Mouse (Mus musculus): ENCODE measurements around the gene Gm10320.

The Gm10320 gene

DNA sequence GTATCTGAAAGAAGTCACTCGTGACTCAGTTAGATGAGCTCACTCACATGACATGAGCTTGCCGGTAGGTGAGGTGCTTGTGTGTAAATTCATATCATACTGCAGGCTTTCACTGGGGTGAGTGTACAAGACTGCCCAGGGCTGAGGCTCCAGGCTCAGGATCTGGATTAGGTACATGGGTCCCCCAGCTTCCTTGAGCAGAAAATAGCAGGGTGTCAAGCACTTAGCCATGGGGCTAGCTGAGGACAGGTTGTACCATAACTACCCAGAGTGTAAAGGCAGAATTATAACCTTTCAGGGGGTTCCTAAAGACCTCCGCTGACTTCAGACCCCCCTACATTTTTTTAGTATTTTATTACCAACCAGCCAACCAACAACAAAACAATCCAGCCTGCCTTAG lies at the start of gene Gm10320:
TSS of gene Gm10320 (minus strand) at position 93 of the 400 bp plus-strand sequence.
- in situ Hi-C loops (cut with MboI, MseI): no loop called here

DNA sequence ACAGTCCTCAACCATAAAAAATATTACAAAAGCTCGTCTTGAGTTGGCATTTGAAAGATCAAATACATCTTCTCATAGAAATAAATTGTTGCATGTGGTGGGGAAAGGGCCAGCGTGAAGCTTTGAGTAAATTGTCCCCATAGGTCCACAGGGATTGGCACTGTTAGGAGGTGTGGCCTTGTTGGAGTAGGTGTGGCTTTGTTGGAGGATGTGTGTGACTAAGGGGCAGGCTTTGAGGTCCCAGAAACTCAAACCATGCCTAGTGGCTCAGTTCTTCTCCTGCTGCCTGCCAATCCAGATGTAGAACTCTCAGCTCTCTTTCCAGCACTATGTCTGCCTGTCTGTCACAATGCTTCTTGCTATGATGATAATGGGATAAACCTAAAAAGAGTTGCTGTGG lies 49.8 kb upstream of the Gm10320 start:
- in situ Hi-C loops (cut with MboI, MseI): loop anchor here in 1 of 2 experiments (10.0 kb wide), 1 partner anchor 387 kb away; no protein-coding TSS in a partner anchor

DNA sequence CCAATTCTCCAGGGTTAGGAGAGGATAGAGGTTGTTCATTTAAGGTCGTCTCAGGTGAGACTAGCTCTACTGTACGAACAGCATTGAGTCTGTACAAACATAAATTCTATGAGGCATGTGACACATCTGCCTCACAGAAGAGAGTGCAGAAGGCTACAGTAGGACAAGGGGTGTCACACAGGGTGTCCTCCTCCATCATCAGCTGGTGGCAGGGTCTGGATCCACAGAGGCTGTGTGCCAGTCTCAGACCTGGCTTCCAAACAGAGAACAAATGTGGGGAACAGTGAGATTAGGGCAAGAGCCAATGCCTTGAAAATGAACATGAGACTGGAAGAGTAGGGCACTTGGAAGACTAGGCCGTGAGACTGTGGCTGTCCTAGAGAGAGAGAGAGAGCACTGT lies 48.4 kb upstream of the Gm10320 start:
- in situ Hi-C loops (cut with MboI, MseI): loop anchor here in 1 of 2 experiments (10.0 kb wide), 1 partner anchor 385 kb away; no protein-coding TSS in a partner anchor

DNA sequence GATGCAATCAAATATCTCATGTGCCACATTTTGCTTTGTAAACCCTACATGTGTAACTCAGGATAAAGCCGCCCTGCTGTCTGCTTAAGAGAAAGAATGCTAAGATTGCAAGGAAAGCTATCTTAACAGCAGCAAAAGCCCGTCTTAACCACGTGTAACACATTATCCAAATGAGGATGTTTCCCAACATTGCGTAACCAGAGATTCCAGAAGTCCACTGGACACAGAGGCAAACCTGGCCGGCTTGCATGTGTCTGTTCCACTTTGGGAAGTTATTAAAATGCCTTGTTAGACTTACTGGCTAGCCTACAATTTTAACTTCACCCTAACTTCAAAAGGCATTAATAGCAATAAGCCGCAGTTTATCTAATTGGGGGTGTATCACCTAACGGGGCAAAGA lies 47.5 kb upstream of the Gm10320 start:
- in situ Hi-C loops (cut with MboI, MseI): no loop called here

DNA sequence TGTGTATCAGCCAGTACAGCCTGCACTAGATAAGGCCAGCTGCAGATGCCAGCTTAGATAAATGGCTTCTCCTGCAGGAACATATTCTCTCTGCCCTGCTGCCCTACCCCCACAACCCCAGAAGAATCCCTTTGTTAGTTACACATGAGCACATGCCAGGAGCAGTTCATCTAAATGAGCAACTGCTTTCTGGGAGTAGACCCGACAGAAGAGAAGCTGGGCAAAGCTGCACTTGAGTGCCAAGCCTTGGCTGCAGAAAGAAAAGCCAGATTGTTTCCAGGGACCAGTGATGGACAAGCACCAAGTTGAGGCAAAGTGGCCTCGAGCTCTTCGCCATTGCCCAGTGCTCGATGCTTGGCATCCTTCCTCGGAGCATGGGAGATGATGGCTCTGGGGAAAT lies 46.8 kb upstream of the Gm10320 start:
- in situ Hi-C loops (cut with MboI, MseI): no loop called here

DNA sequence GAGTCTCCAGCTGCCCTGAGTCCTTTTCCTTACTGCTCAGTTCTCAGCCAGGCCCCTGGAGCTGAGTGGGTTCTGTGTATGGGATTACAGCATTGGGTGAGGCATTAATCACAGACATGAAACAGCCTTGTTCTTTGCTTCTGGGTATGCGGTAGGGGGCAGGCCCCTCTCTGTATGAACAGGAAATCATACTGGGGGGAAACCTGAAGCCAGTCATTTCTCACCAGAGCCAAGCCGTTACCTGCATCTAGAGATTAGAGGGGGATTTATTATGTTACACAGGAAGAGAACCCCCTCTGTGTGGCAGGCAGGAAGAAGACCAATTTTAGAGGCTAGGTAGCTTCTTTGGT lies 43.1 kb upstream of the Gm10320 start:
- in situ Hi-C loops (cut with MboI, MseI): no loop called here

DNA sequence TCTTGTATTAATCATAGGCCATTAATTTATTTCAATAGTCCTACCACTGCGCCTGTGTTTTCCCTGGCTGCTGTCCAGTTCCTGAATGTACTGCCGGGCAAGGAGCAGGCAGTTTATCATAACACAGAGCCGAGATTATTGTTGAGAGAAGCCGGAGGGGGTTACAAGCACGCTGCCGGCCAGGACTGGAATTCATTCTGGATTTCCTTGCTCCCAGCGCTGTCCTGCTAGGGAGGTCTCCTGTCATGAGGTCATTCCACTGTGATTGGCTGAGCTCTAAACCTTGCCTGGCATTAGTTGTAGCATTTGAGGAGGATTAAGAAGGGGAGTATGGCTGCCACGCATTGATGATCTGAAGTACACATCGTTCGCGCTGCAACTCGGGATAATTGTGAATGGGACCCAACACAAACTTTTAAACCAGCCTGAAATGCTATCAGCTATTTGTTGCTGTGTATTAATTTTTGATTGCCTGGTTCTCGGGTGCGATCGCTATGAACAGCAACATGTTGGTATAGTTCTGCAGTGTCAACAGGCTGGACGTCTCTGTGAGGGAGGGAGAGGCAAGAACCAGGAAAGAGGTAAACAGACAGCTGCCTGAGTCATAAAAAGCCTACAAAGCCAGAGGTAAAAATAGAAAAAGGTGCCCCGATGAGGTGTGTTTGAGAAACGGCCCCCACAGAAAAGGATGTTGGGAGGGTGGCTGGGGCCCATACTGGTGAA lies 42.5 kb upstream of the Gm10320 start:
- in situ Hi-C loops (cut with MboI, MseI): no loop called here

DNA sequence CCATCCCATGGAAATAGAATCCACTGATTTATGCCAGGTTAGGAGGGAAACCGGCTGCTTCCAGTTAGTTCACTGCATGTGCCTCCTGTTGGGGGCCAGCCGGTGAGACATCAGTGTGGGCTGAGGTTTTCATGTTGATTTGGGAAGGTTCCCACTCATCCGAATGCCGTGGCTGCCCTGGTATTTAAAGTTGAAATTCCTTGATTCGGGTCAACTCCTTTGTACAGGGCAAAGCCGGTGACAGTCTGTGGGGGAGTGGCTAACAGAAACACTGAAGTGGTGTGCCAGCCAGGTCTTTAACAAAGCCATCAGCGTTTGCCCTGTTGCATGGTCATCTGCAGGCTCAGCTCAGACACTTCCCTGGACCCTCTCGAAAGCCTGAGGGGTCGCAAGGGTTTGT lies 41.6 kb upstream of the Gm10320 start:
- in situ Hi-C loops (cut with MboI, MseI): no loop called here

DNA sequence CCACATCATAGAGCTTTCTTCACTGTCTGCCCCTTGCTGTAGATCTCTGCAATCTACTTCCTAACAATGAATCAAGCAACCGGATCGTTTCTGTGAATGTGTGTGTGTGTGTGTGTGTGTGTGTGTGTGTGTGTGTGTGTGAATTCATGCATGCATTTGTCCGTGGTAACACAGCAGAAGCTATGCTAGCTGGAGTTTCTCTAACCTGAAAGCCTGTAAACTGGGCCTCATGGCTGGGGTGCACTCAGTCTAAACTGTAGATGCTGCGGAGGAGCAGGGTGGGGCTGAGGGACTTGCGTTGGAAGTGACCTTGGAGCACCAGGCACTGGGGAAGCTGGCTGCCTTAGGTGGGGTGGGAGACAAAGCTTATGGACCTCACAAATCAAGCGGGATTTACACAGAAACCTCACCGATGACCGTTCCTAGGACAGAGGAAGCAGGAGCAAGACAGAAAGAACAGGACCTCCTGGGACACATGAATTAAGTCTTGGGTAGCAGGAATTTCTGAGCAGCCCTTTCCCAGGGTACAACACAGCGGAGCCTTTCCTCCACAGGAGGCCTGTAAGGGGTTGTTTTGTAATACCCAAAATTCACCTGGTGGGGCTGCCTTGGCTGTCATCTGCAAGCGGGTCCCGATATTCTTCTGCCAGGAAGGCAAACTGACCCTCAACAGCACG lies 41.0 kb upstream of the Gm10320 start:
- in situ Hi-C loops (cut with MboI, MseI): no loop called here

DNA sequence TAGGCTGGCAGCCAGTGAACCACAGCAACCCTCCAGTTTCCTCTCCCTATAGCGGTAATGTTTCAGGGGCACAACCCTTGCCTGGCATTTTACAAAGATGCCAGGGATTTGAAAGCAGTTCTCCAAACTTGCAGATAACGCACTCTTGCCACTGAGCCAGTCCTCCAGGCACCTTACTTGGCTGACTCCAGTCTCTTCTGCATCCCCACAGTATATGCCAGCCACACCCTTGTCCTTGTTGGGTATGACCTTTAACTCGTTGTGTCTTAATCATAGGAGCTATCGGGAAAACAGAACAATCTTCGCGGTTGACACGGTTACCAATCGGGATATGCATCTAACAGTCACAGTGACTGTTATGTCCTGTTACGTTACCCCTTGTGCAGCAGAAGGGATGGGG lies 40.2 kb upstream of the Gm10320 start:
- in situ Hi-C loops (cut with MboI, MseI): no loop called here

DNA sequence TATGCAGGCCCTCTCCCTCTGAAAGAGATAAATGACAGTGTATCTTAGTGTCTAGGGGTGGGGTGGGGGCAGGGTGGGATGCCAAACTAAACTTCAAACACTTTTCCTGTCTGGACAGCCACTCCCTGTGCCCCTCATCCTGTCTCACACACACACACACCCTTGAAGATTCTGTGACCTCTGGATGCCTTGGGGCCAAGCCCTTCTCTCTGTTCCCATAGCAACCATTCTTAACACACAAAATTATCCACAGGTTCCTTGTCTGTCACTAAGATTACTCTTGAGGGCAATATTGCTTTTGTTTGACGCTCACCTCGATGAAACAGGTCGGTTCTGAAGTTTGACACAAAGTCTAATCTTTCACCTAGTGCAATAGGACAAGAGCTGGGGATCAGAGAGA lies 39.5 kb upstream of the Gm10320 start:
- in situ Hi-C loops (cut with MboI, MseI): no loop called here

DNA sequence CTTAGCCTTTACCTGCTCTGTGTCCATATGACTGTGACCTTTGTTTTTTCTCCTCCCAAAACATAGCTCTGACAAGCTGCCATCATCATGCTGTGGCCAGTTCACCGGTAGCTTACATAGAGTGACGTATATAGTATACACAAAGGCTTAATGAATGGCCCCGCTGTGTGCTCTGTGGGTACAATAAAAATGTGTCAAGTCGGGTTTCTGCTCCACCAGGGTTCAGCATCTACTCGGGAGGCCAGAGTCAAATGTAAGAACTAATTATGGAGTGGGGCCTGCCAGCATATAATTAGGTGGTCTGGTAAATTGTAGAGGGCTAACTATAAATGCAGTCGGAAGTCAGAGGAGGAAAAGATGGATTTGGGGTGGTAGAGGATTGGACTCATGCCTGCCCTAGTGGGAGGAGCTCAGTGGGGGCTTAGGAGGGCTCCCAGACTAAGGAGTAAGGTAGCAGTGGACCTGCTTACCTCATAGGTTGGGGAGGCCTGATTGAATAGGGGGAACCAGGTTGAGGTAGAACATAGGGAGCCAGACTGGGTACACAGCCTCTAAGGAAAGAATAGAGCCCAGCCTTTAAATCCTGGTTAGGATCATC lies 32.0 kb upstream of the Gm10320 start:
- in situ Hi-C loops (cut with MboI, MseI): no loop called here

DNA sequence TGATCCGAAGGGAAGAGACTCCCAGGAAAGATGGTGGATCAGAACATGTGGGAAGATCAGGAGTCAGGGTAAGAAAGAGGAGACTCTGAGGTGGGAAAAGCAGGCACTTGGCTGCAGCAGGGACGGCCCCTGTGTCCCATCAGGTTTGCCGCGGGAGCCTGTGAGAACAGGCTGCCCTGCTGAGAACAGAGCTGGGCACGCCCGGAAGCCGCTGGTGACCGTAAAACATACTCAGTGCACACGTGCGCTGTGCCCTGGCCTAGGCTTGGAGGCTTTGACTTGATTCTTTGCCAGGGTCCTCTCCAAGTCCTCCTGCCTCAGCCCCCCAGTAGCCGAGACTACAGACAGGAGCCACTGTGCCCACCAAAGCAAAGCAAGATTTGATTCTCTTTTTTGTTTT lies 26.5 kb upstream of the Gm10320 start:
- in situ Hi-C loops (cut with MboI, MseI): no loop called here

DNA sequence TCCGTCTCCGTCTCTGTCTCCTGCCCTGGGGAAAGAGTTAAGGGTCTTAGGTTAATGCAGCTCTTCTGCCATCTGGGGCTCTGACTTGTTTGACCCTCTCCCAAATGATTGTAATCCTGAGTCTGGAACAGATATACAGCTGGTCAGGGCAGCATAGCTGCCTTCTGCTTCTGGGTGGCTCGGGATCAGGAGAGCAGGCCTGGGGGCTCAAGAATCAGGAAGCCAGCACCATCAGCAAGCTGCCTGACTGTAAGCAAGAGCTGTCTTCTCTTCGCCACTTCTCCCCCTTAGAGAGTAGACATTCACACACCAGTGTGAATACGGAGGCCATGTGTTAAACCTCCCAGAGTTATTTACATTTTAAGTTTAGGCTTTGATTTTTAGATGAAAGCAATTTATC lies 25.9 kb upstream of the Gm10320 start:
- in situ Hi-C loops (cut with MboI, MseI): no loop called here

DNA sequence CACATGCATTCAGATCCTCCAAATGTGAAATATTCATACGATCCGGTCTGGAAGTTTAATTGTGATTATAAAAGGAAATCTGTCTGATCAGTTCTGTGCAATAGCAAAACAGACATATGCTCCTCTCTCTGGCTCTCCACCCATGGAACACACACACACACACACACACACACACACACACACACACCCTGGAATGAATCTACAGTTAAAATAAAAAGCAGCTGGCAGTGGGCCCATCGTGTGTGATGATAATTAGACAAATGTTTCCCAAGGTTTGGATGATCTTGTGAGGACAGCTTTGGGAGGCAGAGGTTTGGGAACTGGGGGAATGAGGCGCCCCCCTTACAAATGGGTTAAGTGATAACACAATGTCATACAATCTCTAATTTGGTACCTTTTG lies 25.2 kb upstream of the Gm10320 start:
- in situ Hi-C loops (cut with MboI, MseI): no loop called here

DNA sequence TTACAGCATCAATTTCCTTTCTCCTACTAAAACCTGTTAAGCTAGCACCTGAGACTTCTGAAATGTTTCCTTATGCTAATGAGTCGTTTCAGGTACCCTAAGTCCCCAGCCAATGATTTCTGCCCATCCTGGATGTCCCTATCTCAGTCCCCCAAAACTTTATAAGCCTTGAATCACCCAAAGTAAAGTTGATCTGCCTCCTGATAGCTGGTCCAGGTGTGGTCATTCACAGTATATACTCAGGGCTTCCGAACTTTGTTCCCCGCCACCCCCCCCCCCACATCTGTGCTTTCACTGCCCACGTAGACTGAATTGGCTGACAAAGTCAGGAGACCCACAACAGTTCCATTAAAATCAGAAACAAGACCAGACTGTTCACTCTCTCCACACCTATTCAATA lies 20.3 kb upstream of the Gm10320 start:
- in situ Hi-C loops (cut with MboI, MseI): no loop called here

DNA sequence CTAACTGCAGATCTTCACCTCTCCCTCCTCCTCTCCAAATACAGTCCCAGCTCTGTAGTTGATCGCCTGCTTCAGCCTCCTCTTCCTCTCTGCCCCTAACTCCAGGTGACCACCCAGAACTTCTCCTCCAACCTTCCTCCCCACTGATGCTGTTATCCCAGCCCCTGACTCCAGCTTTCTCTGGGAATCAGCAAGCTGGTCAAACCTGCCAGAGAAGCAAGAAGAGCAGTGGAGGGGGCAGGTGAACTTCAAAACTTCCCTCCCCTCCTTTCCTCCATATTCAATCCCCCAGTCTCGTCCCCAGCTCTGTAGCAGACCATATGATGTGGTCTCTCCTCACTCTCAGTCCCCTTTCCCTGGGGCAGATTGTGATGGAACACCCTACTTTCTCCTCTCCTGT lies 15.9 kb upstream of the Gm10320 start:
- in situ Hi-C loops (cut with MboI, MseI): no loop called here

DNA sequence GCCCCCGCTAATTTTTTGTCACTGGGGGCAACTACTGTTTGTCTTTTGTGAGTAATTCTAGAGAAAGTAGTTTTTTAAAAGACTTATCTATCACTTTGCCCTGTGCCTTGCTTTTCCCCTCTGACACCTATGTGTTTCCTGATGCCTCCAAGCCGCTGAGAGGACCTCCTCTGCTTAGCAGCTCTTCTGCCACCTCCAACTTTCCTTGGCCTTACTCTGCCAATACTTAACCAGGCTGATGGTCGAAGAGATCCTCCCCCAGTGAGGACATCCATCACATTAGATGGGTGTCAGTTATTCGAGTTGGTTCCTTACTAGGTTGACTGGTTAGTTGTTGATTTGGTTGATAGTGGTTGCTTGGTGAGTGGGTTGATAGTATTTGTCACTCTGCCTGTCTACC lies 14.7 kb upstream of the Gm10320 start:
- in situ Hi-C loops (cut with MboI, MseI): no loop called here

DNA sequence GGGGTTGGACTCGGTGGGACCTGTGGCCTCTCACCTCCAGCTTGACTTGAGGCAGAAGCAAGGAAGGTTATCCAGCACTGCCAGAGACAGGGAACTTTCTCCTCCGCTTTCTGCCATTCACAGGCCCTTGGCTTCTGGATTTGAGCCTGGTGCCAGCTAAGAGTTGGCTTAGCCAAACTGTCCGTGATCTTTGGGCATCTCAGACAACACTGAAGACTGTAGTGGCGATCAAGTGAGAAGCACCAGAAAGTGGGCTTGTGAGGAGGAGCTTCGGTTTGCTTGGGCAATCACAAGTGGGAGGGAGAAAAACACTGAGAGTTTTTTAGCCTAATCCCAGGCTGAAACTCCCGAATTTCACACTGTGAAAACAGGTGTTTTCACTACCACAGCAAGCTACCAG lies 14.2 kb upstream of the Gm10320 start:
- in situ Hi-C loops (cut with MboI, MseI): no loop called here

DNA sequence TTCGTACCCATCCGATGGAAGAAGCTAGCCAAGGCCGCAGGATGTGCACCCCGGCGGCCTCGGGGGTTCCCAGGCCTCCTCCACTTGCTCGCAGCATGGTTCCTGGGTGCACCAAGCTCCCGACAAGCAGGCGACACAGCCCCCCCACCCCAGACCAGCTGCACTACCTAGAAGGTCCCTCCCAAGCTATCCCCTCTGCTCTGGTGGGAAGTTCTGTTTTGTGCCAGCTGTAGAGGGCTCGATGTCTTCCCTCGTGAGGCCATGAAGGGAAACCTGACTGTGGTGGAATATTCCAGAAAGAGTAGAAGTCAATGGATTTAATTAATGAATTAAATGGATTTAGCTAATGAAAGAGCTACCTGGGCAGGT lies 13.7 kb upstream of the Gm10320 start:
- in situ Hi-C loops (cut with MboI, MseI): no loop called here

DNA sequence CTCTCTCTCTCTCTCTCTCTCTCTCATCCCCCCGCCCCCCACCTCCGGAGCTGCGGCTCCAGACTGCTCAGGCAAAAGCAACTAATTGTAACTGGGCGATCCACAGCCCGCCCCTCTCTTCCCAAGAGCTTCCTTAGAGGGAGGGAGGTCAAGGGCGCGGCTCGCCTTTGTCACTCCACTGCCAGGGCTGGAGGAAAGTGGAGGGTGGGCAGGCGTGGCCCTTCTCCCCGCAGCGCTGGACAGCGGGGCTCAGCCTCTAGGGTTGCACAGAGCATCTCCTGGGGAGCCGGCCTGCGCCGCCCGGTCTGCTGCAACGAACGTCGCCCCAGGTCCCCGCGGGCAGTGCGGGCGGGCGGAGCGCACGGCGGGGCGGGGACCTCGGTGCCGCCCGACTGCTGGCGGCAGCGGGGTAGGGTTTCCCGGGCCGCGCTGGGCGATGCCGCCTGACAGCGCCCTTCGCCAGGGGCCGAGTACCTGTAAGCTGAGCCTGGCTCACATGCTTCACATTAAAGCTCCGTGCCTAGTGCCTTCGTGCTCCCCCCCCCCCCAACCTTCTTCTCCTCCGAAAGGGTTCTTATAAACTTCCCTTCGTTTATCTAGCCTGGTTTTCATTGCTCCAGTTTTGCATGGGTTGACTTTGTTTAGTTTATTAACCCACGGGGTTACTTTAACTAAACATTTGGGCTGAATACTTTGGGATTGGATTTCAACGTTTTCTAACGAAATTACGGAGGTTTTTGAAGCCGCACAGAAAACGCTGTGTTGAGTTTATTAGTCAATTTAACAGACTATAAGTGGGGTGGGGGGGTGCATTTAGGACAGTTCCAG lies 13.1 kb upstream of the Gm10320 start:
- in situ Hi-C loops (cut with MboI, MseI): no loop called here

DNA sequence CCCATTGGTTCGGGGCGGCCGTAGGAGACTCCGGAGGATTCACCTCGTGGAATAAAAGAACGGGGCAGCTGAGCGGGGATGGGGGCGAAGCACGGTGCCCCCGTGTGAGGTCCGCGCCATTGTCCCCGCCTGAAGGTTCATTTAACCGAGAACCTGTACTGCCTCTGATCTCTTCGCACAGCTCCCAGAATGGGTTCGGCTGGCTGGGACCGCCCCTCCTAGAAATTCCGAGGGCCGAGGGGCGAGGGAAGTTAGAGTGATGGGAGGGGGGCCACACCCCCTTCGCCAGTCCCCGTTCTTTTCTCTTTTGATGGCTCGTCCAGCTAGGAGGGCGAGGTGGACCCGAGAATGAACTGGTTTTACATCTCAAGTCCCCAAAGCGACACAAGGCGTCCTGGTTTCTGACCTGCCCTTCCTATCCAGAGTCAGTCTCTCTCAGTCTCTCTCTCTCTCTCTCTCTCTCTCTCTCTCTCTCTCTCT lies 12.4 kb upstream of the Gm10320 start:
- in situ Hi-C loops (cut with MboI, MseI): no loop called here

All from T-helper 17 cell (primary cell).